Mouse (Mus musculus): ENCODE data around the gene Khdrbs1. TPM values are rescaled to one million over a fixed set of nuclear protein-coding genes. Genes with fewer than 3 reads are reported as not detected.
"Not testable (repeated sequence)": the region's sequence is repeated elsewhere in the genome, so short reads cannot be mapped to it uniquely, and the experiment has no call there.

Gene Khdrbs1
- total RNA-seq, 2 experiments from 2014 or later = 22.7 to 24.3 TPM

DNA sequence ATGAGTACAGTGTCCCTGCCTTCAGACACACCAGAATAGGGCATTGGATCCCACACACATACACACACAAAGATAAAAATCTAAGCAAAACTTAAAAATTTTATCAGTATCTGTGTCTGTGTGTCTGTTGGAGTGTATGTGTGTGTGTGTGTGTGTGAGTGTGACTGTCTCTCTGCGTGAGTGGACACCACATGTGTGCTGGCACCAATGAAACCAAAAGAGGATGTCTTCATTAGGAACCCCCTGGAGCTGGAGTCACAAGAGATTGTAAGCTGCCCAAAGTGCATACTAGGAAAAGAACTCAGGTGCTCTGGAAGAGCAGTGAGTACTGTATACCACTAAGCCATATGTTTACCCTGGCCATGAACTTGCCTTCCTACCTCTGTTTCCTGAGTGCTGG lies 4.0 kb upstream of the Khdrbs1 start:
- DNase-seq (ENCODE audit: low spot score) = no peak

DNA sequence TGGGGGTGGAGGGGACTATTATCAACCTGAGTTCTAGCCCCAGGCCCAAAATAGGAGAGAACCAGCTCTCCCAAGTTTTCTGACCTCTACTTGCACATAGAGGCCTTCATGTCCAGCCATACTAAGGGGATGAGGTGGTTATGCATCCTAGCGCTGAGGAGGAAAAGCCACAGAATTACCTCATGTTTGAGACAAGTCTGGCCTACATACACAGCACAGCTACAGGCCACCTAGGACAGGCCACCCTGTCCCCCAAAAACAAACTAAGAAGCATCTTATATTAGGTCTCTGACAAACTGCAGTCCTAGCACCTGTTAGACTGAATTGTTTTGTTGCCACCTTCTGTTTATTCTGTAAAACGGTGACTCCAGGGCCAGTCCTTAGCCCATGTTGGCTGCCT lies 1.4 kb upstream of the Khdrbs1 start:
- DNase-seq (ENCODE audit: low spot score) = no peak

DNA sequence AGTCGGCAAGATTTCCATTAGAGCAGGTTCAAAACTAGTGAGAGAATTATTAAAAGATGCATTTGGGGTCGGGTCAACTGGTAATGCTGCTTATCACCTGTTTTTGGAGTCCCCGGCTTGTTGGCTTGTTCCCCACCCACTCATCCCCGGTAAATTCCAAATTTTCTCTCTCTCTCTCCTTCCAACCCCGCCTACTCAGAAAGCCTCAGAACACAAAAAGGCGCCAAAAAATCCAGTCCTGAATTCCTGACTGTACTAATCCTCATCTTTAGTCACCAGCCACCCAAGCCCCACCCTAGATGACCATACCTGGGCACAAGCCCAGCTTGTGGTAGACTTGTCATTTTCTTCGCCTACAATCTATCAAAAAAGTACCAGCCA lies 897 bp upstream of the Khdrbs1 start:
- no peak for DNase-seq (ENCODE audit: low spot score)

- no peak for DNase-seq (ENCODE audit: low spot score)
Observed at GRCm38 (mm10) chr4:129741974-129742231, 200 bp downstream of the Khdrbs1 start.

DNA sequence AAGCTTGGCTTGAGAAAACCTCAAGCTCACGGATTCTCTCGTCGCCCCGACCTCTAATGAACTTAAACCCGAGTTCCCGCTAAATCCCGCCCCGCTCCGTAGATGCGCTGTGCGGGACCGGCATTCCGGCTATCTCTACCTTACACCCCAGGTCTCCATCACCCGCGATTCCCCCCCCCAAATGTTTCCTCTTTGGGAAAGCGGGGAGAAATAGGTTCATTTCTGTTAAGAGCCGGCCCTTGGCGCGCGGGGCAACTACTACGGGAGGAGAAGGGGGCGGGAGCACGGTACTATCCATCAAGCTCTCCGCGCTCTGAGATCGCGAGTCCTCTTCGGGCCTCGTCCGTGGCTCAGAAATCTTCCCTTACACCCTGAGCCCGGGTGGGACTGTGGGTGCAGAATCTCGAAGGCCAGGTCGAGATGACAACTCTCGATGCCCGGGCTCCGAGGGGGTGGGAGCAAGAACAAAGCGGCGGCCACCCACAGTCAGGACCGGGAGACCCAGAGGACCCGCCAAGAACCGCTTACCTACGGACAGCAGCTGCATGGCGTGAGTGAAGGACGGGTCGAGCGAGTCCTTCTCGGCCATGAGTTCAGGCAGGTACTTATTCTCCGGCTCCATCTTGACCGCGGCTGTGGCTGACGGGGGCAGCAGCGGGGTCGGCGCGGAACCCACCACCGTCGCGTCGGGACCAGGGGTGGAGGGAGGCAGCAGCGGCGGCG lies 691 bp downstream of the Khdrbs1 start:
- DNase-seq (ENCODE audit: low spot score) = peak; percentile 13

- no peak for DNase-seq (ENCODE audit: low spot score)
Observed at GRCm38 (mm10) chr4:129739111-129739645, 2.9 kb downstream of the Khdrbs1 start.

GRCm38 (mm10) chr4:129736173-129736572 lies 5.9 kb downstream of the Khdrbs1 start:
- DNase-seq (ENCODE audit: low spot score) = no peak

DNA sequence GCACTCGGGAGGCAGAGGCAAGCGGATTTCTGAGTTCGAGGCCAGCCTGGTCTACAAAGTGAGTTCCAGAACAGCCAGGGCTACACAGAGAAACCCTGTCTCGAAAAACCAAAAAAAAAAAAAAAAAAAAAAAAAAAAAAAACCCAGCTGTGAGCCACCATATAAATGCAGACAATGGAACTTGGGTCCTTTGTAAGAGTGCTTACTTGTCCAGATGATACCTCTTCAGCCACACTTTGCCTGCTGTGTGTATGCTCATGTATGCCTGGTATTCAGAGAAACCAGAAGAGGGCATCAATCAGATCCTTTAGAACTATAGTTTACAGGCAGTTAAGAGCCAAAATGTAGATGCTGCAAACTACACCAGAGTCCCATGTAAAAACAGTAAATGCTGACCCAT lies 6.6 kb downstream of the Khdrbs1 start:
- DNase-seq (ENCODE audit: low spot score) = not testable (repeated sequence)

DNA sequence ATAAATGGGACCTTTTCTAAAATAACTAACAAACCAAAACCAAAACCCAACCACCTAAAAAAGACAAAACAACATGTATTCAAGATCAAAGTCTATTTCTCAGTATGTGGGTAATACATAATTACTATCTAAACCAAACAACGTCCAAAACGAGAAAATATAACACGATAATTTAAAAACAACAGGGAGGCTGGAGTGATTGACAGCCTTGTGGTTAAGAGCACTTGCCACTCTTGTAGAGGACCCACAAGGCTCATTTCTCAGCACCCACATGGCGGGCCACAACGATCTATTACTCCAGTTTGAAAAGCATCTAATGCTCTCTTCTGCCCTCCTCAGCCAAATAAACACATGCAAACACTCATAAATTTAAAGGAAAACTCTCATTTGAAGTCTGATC lies 10.7 kb downstream of the Khdrbs1 start:
- no peak for DNase-seq (ENCODE audit: low spot score)

GRCm38 (mm10) chr4:129716310-129716709 lies 25.8 kb downstream of the Khdrbs1 start:
- no peak for DNase-seq (ENCODE audit: low spot score)

- no peak for DNase-seq (ENCODE audit: low spot score)
Observed at GRCm38 (mm10) chr4:129709486-129710129, 32.5 kb downstream of the Khdrbs1 start.

DNA sequence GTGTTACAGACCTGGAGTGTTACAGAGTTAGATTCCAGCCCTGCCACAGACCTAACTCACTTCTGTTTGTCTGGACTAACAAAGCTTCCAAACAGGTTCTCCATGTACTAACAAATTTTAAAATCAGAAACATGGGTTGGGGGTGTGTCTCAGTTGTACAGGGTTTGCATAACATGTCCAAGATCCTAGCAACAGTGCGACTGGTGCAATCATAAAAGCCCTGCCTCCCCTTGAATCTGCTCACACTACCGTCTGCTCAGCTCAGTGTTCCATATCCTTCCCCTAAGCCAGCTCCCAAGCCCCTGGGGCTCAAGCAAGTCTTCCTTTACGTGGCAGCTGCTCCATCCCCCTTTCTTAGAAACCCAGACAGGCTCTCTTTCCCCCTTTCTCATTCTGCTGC lies 35.4 kb downstream of the Khdrbs1 start:
- no peak for DNase-seq (ENCODE audit: low spot score)

- peak; percentile 40 for DNase-seq (ENCODE audit: low spot score)
Observed at GRCm38 (mm10) chr4:129702454-129702853, 39.6 kb downstream of the Khdrbs1 start.

DNA sequence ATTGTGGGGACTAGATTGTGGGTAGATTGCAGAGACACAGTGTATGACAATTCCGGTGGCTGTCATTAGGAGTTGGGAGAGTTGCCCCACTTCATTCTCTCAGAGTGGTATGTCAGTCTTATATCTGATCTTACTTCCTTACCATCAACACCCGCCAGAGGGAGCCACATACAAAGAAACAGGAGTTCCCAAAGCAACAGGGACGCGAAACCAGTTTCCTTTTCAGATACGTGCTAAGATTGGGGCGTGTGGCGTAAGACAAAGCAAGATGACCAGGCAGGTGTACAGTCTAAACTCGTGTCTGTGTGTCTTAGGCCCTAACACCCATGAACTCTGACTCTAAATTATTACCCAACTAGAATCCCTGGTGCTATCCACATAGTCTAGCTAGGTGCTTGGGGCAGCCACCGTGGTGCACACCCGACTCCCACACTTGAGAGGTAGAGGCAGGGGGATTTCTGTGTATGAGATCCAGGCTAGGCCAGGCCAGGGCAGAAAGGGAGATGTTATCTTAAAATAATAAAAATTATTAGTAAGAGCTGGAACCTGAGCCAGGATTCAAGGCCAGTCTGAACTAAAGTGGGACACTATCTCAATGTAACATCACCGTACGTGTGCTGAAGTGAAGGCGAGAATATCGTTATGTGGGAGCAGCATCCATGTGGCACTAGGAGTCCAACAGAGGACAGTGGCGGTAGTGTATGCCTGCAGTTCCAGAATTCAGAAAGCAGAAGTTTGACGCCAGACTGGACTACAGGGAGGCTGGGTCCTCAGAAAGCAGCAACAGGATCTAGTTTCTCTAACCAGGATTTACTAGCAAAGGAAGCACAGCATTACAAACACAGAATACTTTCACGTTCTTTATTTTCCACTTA lies 40.4 kb downstream of the Khdrbs1 start:
- peak; percentile 90 for DNase-seq (ENCODE audit: low spot score)

DNA sequence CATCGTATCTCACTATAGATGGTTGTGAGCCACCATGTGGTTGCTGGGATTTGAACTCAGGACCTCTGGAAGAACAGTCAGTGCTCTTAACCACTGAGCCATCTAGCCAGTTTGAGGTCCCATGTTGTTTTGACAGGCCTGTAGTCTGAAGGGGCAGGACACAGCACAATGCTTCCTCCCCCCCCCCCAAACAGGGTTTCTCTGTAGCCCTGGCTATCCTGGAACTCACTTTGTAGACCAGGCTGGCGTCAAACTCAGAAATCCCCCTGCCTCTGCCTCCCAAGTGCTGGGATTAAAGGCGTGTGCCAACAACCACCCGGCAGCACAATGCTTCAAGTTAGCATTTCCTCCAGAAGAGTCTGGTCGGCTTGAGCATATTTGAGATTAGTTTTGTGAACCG lies 41.4 kb downstream of the Khdrbs1 start:
- DNase-seq (ENCODE audit: low spot score) = not testable (repeated sequence)

DNA sequence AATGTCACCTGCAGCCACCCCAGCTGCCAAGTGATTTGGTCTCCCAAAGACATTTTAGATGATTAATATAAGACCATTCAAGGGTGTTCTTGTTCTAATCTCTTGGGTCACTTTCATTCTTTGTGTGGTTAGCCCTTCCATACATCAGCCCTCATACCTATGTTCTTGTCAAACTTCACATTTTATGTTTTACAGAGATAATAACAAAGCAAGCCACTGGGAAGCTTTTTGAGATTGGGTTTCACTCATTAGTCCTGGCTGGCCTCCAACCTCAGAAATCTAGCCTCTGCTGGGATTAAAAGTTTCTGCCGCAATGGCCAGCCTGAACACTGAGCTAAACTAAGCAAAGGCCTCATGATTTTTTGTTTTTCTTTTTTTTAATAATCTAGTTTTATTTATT lies 41.9 kb downstream of the Khdrbs1 start:
- no peak for DNase-seq (ENCODE audit: low spot score)

DNA sequence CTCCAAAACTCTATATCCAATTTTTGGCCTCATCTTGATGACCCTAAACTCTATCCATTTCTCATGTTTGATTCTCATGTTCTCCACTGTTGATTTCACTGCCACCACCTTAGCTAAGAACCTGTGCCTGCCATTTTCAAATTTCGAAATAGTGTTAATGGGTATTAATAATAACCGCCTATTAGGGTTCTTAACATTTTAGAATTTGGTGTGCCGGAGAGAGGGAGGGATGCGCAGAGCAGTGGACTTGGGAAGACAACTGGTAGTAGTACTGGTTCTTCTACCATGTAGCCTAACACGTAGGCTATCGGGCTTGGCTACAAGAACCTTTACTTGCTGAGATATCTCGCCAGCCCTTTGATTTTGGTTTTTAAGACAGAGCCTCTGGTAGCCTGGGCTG lies 44.9 kb downstream of the Khdrbs1 start:
- DNase-seq (ENCODE audit: low spot score) = no peak

DNA sequence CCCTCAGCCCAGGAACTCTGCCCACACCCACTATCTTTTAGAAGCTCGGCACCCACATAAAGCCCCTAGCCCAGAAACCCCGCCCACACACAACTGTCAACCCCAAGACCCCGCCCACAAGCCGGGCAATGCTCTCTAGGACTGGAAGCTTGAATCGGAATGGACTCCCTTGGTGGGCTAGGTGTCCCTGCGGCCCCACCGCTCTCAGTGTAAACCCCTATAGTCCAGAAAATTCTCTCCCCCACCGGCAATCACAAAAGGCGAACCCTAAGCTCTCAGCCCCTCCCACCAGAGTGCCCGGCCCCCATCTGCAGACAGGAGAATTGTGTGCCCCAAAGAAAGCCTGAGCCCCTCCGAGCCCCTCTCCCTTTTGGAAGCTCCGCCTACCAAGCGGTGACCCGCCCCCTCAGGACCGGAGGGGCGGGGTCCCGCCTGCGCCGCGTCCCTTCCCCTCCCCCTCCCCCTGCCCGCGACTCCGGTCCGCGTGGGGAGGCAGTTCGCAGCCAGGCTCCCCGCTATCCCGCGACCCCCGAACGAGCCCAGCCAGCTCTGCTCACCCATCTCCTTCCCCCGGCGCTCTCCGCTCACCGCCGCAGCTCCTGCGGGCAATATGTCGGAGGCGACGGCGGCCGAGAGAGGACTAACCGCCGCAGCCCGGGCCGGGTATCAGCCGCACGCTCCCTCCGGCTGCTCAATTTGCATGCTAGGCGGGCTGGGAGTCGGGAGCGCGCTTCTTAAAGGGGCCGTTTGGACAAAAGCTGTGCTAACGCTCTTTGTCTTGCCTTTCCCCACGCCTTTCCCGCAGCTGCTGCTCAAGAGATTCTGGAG lies 45.7 kb downstream of the Khdrbs1 start, which contains the start of gene Tmem39b:
TSS of gene Tmem39b (minus strand) at position 681 of the 828 bp plus-strand sequence.
- DNase-seq (ENCODE audit: low spot score) = peak; percentile 89

GRCm38 (mm10) chr4:129695815-129696157 lies 46.3 kb downstream of the Khdrbs1 start:
- no peak for DNase-seq (ENCODE audit: low spot score)

- no peak for DNase-seq (ENCODE audit: low spot score)
Observed at GRCm38 (mm10) chr4:129684531-129684930, 57.6 kb downstream of the Khdrbs1 start.

- DNase-seq (ENCODE audit: low spot score) = no peak
Observed at GRCm38 (mm10) chr4:129683901-129684493, 58.1 kb downstream of the Khdrbs1 start.
